Mouse (Mus musculus) forebrain, embryonic 16.5 days (tissue): ENCODE data around the gene Tnfsf11. TPM values are rescaled to one million over a fixed set of nuclear protein-coding genes. Genes with fewer than 3 reads are reported as not detected.

Experiments
- ATAC-seq: fragments of 200-750 bp; cut with Nextera tagmentation; 2 replicates; pipeline ENCODE4 v1.8.0; 2017; ENCODE audit warnings: mild to moderate bottlenecking, moderate library complexity
- H3K27ac ChIP-seq: fragments of 300-500 bp; sonication (generic); 2 replicates; pipeline ENCODE4 v1.5.1; 2014; ENCODE audit warnings: low read length, control low read depth
- H3K27me3 ChIP-seq: fragments of 300-500 bp; sonication (generic); replicated peaks from 2 replicates; pipeline ENCODE4 v1.6.1; 2014; ENCODE audit warnings: low read length; ENCODE audit not compliant: control insufficient read depth, insufficient read depth
- H3K36me3 ChIP-seq: fragments of 300-500 bp; sonication (generic); 2 replicates; pipeline ENCODE4 v1.6.1; 2014; ENCODE audit not compliant: control insufficient read depth, insufficient read depth
- H3K4me1 ChIP-seq: fragments of 300-500 bp; sonication (generic); replicated peaks from 2 replicates; pipeline ENCODE4 v1.6.1; 2014; ENCODE audit warnings: low read length; ENCODE audit not compliant: control insufficient read depth, insufficient read depth
- H3K4me2 ChIP-seq: fragments of 300-500 bp; sonication (generic); 2 replicates; pipeline ENCODE4 v1.6.1; 2014; ENCODE audit warnings: mild to moderate bottlenecking, low read length, control low read depth
- H3K4me3 ChIP-seq: fragments of 300-500 bp; sonication (generic); replicated peaks from 2 replicates; pipeline ENCODE4 v1.5.1; 2014; ENCODE audit warnings: mild to moderate bottlenecking, low read length, control low read depth
- H3K9ac ChIP-seq: fragments of 300-500 bp; sonication (generic); replicated peaks from 2 replicates; pipeline ENCODE4 v1.6.1; 2014; ENCODE audit warnings: low read depth, low read length, control low read depth
- H3K9me3 ChIP-seq: fragments of 300-500 bp; sonication (generic); 2 replicates; pipeline ENCODE4 v1.6.1; 2016; ENCODE audit warnings: low read length; ENCODE audit not compliant: control insufficient read depth
- WGBS: fragments of 180-500 bp; shearing (Covaris S2); extraction: QIAGEN DNeasy Blood & Tissue Kit; methylation state at CpG from one replicate; pipeline ENCODE4 v1.1.7; 2014; 5-methylcytosine and 5-hydroxymethylcytosine counted together
- polyA plus RNA-seq: library from polyadenylated mRNA; unstranded; fragments of >200 nt; fragmentation: Nextera tagmentation; extraction: Ambion mirVana; gene quantifications from 2 replicates; pipeline ENCODE4 v1.2.1, GENCODE M21; 2015

The Tnfsf11 gene
- polyA plus RNA-seq, 1 experiment from 2014 or later: 0.15 TPM

DNA sequence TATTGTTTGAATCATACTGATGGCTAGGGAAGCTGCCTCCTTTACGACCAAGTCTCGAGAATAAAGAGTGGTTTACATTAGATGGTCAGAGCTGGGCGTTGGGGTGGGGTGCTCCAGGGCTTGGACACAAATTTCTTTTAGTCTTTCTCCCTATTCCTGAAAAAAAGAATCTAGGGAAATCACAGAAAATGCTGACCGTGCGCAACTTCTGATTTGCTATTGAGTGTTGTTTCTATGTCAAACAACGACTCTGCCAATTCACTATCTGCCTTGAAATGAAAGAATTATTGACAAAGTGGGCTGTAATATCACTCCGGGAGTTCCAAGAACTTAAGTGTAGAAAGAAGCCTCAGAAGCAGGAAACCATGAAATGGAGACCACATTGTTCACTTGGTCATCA lies 23.5 kb upstream of the Tnfsf11 start:
- 64% methylated on average over 7 of the region's 7 CpGs for WGBS
- Histone ChIP-seq H3K9ac (no peak overlapping the region), H3K27ac (no peak overlapping the region), H3K4me1 (no peaks in the 10 kb centered on the region), H3K4me3 (no peak overlapping the region), H3K9me3 (no peaks in the 10 kb centered on the region), H3K27me3 (no peaks in the 10 kb centered on the region), H3K36me3 (no peaks in the 10 kb centered on the region), H3K4me2 (no peak overlapping the region)
- ATAC-seq: no peak

DNA sequence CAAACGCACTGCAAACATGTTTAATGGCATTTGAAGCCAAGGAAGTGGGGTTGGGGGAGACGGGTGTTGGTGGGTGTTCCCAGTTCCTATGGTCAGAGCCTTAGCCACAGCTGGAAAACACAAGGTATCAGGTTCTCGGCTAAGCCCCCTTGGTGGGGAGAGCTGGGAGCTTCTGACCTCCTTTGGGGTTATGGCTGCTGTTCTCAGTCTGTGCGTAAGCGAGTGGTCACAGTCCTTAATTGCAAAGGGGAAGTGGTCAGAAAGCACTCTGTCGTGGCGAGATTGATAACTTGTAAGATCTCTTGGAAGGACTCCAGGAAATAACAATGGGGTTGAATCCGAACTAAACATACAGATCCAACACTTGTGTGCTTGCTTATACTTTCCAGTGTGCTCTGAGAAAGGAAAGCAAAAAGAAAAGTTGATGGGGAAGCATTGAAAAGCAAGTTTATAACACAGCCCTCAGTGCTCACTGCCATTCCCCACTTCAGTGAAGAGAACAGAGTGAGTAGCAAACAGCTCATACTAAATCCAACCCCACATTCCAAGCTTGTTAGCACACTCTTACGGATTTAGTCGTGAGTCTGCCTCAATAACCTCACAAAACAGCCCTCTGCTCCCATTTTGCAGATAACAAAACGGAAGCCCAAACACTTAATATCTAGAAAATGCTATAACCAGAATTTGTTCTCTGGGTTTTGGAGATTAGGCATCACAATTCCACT lies 22.9 kb upstream of the Tnfsf11 start:
- H3K9me3 ChIP-seq: no peaks in the 10 kb centered on the region
- no peaks in the 10 kb centered on the region for H3K36me3 ChIP-seq
- no peaks in the 10 kb centered on the region for H3K27me3 ChIP-seq
- no peak overlapping the region for H3K4me3 ChIP-seq
- no peak for ATAC-seq
- no peak overlapping the region for H3K27ac ChIP-seq
- no peak overlapping the region for H3K9ac ChIP-seq
- H3K4me2 ChIP-seq: no peak overlapping the region
- no peaks in the 10 kb centered on the region for H3K4me1 ChIP-seq
- 44% methylated on average over 11 of the region's 11 CpGs for WGBS

DNA sequence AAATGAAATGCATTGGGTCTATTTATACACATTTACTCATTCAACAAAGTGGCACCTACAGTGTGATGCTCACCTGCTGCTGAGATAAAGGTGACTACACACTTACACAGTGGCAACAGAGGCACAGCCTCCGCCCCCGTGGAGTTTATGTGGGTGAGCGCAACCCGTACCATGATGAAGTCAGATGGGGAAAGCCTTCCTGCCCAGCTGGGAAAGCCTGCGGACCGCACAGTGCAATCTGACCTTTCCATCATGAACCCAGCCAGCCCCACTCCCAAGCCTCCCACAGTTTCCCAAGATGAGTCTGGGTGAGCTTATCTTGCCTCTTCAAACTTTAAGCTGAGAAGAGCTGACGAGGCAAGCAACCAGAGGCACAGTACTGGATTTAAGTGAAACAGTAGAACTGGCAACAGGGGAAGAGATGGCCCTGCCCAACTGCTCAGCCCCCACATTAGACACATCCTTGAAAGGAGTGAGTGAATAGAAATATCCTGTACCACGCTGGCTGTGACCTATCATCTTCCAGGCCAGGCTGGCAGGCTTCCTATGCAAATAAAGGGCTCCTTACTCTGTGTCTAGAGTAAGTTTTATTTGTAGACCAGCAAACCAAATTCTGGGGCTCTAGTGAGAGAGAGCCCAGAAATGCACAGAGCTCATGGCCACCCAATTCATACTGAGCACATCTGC lies 22.1 kb upstream of the Tnfsf11 start:
- Histone ChIP-seq H3K4me2 (no peak overlapping the region), H3K4me1 (no peaks in the 10 kb centered on the region), H3K36me3 (no peaks in the 10 kb centered on the region), H3K9ac (no peak overlapping the region), H3K9me3 (no peaks in the 10 kb centered on the region), H3K27me3 (no peaks in the 10 kb centered on the region), H3K27ac (no peak overlapping the region), H3K4me3 (no peak overlapping the region)
- ATAC-seq: no peak
- WGBS: 87% methylated on average over 8 of the region's 8 CpGs

DNA sequence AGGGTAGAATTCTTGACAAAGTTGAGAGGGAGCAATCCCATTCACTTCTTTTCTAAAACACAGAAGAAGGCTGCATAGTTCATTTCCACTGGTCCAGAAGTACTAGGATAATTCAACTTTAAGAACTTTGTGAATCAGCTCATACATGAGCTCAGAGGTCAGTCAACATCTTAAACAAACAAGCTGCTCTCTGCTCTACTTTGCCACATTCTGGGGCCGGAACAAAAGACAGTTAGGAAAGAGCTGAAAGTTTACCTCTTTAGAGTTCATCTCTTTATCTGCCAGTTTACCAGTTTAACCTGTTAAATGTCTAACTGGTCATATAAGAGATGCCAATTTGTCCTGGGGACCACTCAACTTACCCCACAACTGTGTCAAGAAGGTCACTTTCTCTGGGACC lies 15.5 kb upstream of the Tnfsf11 start:
- ATAC-seq: no peak
- H3K4me1 ChIP-seq: no peaks in the 10 kb centered on the region
- no peak overlapping the region for H3K4me2 ChIP-seq
- H3K9ac ChIP-seq: no peak overlapping the region
- H3K9me3 ChIP-seq: no peaks in the 10 kb centered on the region
- no peaks in the 10 kb centered on the region for H3K36me3 ChIP-seq
- WGBS: 89% methylated on average over 1 of the region's 1 CpGs
- no peaks in the 10 kb centered on the region for H3K27me3 ChIP-seq
- no peak overlapping the region for H3K4me3 ChIP-seq
- H3K27ac ChIP-seq: no peak overlapping the region

DNA sequence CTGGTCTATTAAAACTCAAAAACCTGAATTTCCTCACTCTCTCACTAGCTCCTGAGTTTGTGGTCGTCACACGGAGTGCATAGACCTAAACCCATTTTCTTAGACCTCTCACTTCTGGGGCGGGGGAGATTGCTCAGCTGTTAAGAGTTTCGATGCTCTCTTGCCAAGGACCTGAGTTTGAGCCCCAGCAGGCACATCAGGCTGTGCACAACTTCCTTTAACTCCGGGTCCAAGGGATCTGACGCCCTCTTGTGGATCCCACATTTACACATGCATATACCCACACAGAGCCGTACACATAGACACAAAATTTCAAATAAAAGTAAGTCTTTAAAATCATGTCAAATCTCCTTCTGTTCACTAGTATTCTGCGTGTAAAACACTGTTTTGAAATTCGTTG lies 15.1 kb upstream of the Tnfsf11 start:
- Histone ChIP-seq H3K4me2 (no peak overlapping the region), H3K4me1 (no peaks in the 10 kb centered on the region), H3K27ac (no peak overlapping the region), H3K27me3 (no peaks in the 10 kb centered on the region), H3K36me3 (no peaks in the 10 kb centered on the region), H3K9me3 (no peaks in the 10 kb centered on the region), H3K9ac (no peak overlapping the region), H3K4me3 (no peak overlapping the region)
- WGBS: 83% methylated on average over 9 of the region's 9 CpGs
- ATAC-seq: no peak

DNA sequence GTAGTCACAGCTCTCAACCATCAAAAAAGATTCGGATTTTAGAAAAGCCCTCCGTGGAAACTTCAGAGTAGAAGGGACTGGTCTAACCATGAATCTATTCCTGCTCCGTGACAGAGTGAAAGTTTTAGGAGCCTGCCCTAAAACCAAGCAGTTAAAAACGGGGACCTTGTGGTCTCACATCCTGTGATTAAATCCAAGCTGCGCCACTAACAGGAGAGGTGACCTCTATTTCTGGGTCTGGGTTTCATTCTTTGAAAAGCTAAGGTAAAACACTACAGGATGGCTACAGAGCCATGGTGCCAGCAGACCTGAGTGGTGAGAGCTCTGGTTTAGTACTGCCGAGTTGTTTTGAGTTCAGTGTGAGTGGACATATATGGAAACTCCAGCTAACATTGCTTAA lies 12.4 kb upstream of the Tnfsf11 start:
- Histone ChIP-seq H3K4me2 (no peak overlapping the region), H3K9ac (no peak overlapping the region), H3K4me1 (no peaks in the 10 kb centered on the region), H3K9me3 (no peaks in the 10 kb centered on the region), H3K36me3 (no peaks in the 10 kb centered on the region), H3K27me3 (no peaks in the 10 kb centered on the region), H3K27ac (no peak overlapping the region), H3K4me3 (no peak overlapping the region)
- no peak for ATAC-seq
- 88% methylated on average over 6 of the region's 6 CpGs for WGBS

DNA sequence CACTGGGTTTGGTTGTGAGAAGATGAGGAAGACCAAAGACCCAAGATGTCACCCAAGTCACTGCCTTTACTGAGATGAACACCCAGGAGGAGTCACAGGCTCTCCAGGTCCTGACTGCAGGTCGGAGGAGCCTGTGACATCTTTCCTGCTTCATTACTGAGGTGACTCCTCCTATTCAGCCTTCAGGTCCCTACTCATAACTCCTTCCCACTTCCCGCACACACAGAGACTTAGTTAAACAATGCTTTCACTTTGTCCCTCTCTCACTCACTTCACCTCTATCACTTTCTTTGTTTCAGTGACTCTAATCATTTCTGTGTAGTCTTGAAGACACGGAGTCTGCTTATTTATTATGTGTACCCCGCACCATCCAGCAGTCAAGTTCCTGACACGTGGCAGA lies 11.7 kb upstream of the Tnfsf11 start:
- Histone ChIP-seq H3K27me3 (no peaks in the 10 kb centered on the region), H3K4me2 (no peak overlapping the region), H3K4me1 (no peaks in the 10 kb centered on the region), H3K4me3 (no peak overlapping the region), H3K27ac (no peak overlapping the region), H3K9ac (no peak overlapping the region), H3K36me3 (no peaks in the 10 kb centered on the region), H3K9me3 (no peaks in the 10 kb centered on the region)
- 72% methylated on average over 5 of the region's 5 CpGs for WGBS
- ATAC-seq: no peak

DNA sequence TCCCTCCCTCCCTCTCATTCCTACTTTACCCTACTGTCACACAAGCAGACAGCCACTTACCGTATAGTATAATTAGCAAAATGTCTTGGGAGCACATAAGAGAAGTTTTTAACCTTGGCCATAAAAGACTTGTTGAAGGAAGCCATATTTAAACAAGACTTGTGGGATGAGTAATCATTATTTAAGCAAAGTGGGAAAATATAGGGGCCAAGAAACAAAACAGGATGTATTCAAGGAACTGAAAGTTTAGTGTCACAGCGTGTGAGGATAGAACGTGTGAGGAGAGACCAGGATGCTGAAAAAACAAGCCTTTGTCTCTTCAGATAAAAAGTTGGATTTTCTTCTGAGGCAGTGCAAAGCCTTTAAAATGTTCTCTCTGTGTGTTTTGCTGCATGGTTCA lies 11.2 kb upstream of the Tnfsf11 start:
- Histone ChIP-seq H3K27ac (no peak overlapping the region), H3K36me3 (no peaks in the 10 kb centered on the region), H3K27me3 (no peaks in the 10 kb centered on the region), H3K9ac (no peak overlapping the region), H3K4me3 (no peak overlapping the region), H3K4me2 (no peak overlapping the region), H3K4me1 (no peaks in the 10 kb centered on the region), H3K9me3 (no peaks in the 10 kb centered on the region)
- ATAC-seq: no peak
- 70% methylated on average over 3 of the region's 3 CpGs for WGBS

DNA sequence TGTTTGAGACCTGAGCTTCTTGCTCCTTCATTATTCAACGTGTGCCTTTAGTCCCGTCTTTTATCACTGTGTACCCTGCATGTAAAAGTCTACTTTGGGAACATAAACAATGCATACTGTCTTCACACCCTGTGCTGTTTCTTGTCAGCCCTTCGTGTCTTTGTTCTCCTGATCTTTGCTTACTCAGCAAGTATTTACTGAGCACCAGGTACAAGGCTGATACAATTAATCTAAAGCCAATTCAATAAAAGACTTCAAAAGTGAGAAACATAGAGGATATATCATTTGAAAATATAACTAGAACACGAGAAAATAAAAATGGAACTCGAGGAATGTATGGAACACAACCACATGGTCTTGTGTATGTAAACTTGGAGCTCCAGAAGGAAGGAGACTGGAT lies 9.8 kb upstream of the Tnfsf11 start:
- Histone ChIP-seq H3K9ac (no peak overlapping the region), H3K4me3 (no peak overlapping the region), H3K27me3 (no peaks in the 10 kb centered on the region), H3K27ac (no peak overlapping the region), H3K9me3 (no peaks in the 10 kb centered on the region), H3K36me3 (no peaks in the 10 kb centered on the region), H3K4me1 (no peaks in the 10 kb centered on the region), H3K4me2 (no peak overlapping the region)
- no peak for ATAC-seq
- WGBS: 81% methylated on average over 5 of the region's 5 CpGs
